Mouse (Mus musculus) heart, embryonic 14.5 days (tissue): ENCODE results near the gene Defb15. TPM values are rescaled to one million over a fixed set of nuclear protein-coding genes. Genes with fewer than 3 reads are reported as not detected.
"Not testable (repeated sequence)": the region's sequence is repeated elsewhere in the genome, so short reads cannot be mapped to it uniquely, and the experiment has no call there.

ENCODE experiments used
- ATAC-seq: fragments of 200-750 bp; cut with Nextera tagmentation; 2 replicates; pipeline ENCODE4 v1.8.0; 2017; ENCODE audit warnings: low read depth, moderate TSS enrichment; ENCODE audit not compliant: insufficient number of reproducible peaks, insufficient read depth, low FRiP score
- H3K27ac ChIP-seq, 2 experiments: fragments of 200-500 bp in 1 of 2; fragments of 300-500 bp in 1 of 2; sonication (generic) in 1 of 2; replicated peaks in 1 of 2; 2 replicates each; pipeline ENCODE4 v1.5.1; 2012 to 2014; ENCODE audit warnings: low read depth in 2 of 2, low read length in 2 of 2, control low read depth in 1 of 2, mild to moderate bottlenecking in 1 of 2, mixed read lengths in 1 of 2; ENCODE audit not compliant: control insufficient read depth in 1 of 2, insufficient read depth in 1 of 2
- H3K27me3 ChIP-seq: fragments of 300-500 bp; sonication (generic); 2 replicates; pipeline ENCODE4 v1.6.1; 2014; ENCODE audit warnings: mild to moderate bottlenecking, low read length, control low read depth; ENCODE audit not compliant: control insufficient read depth, insufficient read depth
- H3K36me3 ChIP-seq: fragments of 300-500 bp; sonication (generic); 2 replicates; pipeline ENCODE4 v1.6.1; 2014; ENCODE audit warnings: mild to moderate bottlenecking, control low read depth, low read length, mixed read lengths; ENCODE audit not compliant: control insufficient read depth, insufficient read depth
- H3K4me1 ChIP-seq, 2 experiments: fragments of 200-500 bp in 1 of 2; fragments of 300-500 bp in 1 of 2; sonication (generic) in 1 of 2; 2 replicates each; pipeline ENCODE4 v1.6.1; 2012 to 2014; ENCODE audit warnings: low read length in 2 of 2, control low read depth in 1 of 2, mixed read lengths in 1 of 2; ENCODE audit not compliant: control insufficient read depth in 2 of 2, insufficient read depth in 2 of 2
- H3K4me2 ChIP-seq: fragments of 300-500 bp; sonication (generic); 2 replicates; pipeline ENCODE4 v1.6.1; 2014; ENCODE audit warnings: mild to moderate bottlenecking, low read length
- H3K4me3 ChIP-seq, 2 experiments: fragments of 200-500 bp in 1 of 2; fragments of 300-500 bp in 1 of 2; sonication (generic) in 1 of 2; 2 replicates each; pipeline ENCODE4 v1.5.1; 2012 to 2014; ENCODE audit warnings: low read length in 2 of 2, mild to moderate bottlenecking in 2 of 2, control low read depth in 1 of 2, low read depth in 1 of 2, moderate library complexity in 1 of 2; ENCODE audit not compliant: control insufficient read depth in 1 of 2, insufficient read depth in 1 of 2
- H3K9ac ChIP-seq: fragments of 300-500 bp; sonication (generic); 2 replicates; pipeline ENCODE4 v1.6.1; 2014; ENCODE audit warnings: mild to moderate bottlenecking, low read length
- H3K9me3 ChIP-seq: fragments of 300-500 bp; sonication (generic); 2 replicates; pipeline ENCODE4 v1.6.1; 2016; ENCODE audit warnings: low read length, control low read depth; ENCODE audit not compliant: control insufficient read depth
- polyA plus RNA-seq: library from polyadenylated mRNA; unstranded; fragments of >200 nt; fragmentation: Nextera tagmentation; extraction: Ambion mirVana; gene quantifications from 2 replicates; pipeline ENCODE4 v1.2.1, GENCODE M21; 2014

Gene Defb15
- polyA plus RNA-seq, 1 experiment from 2014 or later: not detected

- H3K4me2 ChIP-seq, H3K27me3 ChIP-seq, H3K4me1 ChIP-seq, H3K4me3 ChIP-seq, H3K9me3 ChIP-seq, H3K27ac ChIP-seq, ATAC-seq, H3K36me3 ChIP-seq, H3K9ac ChIP-seq: not testable (repeated sequence)
Observed at GRCm38 (mm10) chr8:21885321-21885720, 47.2 kb downstream of the Defb15 start, which contains the start of gene Defb9. Defb9 (minus strand) TSS chr8:21885421.

Other genes with a start within 250 kb of the Defb15 start
- not detected in 2 replicates for gene AY761184, start 229.1 kb downstream of the Defb15 start, polyA plus RNA-seq
- not detected in 2 replicates for gene Defa24, start 198.2 kb downstream of the Defb15 start, polyA plus RNA-seq
- not detected in 2 replicates for gene Defb50, start 109.2 kb downstream of the Defb15 start, polyA plus RNA-seq
- gene Defb2, start 92.8 kb downstream of the Defb15 start, polyA plus RNA-seq: not detected in 2 replicates
- gene Defb10, start 73.8 kb downstream of the Defb15 start, polyA plus RNA-seq: not detected in 2 replicates
- not detected in 2 replicates for gene Defb9, start 47.3 kb downstream of the Defb15 start, polyA plus RNA-seq
- not detected in 2 replicates for gene Defb11, start 26.3 kb downstream of the Defb15 start, polyA plus RNA-seq
- not detected in 2 replicates for gene Defb35, start 5.6 kb upstream of the Defb15 start, polyA plus RNA-seq
- gene Defb13, start 14.1 kb upstream of the Defb15 start, polyA plus RNA-seq: not detected in 2 replicates
- not detected in 2 replicates for gene Fam90a1a, start 26.0 kb upstream of the Defb15 start, polyA plus RNA-seq
- gene Ccdc70, start 37.1 kb upstream of the Defb15 start, polyA plus RNA-seq: not detected in 2 replicates
- gene Atp7b, start 127.6 kb upstream of the Defb15 start, polyA plus RNA-seq: 0.84 and 1.1 TPM in 2 replicates
- 17.5 and 20.1 TPM in 2 replicates for gene Alg11, start 128.0 kb upstream of the Defb15 start, polyA plus RNA-seq
- 0.20 and 0.30 TPM in 2 replicates for gene Nek5, start 192.3 kb upstream of the Defb15 start, polyA plus RNA-seq
- gene Nek3, start 233.7 kb upstream of the Defb15 start, polyA plus RNA-seq: 5.1 and 5.6 TPM in 2 replicates